Mouse (Mus musculus) heart, embryonic 12.5 days (tissue): ENCODE measurements at regions not wholly inside any gene's neighbourhood (a gene's known extent, or its start where the extent isn't known, plus 50 kb on each side); places are given as distances from the start of the nearest gene placed in this dataset.

Experiments
- ATAC-seq: fragments of 200-750 bp; cut with Nextera tagmentation; 2 replicates; pipeline ENCODE4 v1.8.0; 2017; ENCODE audit warnings: moderate TSS enrichment, moderate library complexity; ENCODE audit not compliant: insufficient number of reproducible peaks, low FRiP score
- H3K27ac ChIP-seq: fragments of 300-500 bp; sonication (generic); 2 replicates; pipeline ENCODE4 v1.5.1; 2016; ENCODE audit warnings: mild to moderate bottlenecking, moderate library complexity; ENCODE audit not compliant: poor library complexity, severe bottlenecking
- H3K27me3 ChIP-seq: fragments of 300-500 bp; sonication (generic); replicated peaks from 2 replicates; pipeline ENCODE4 v1.6.1; 2016; ENCODE audit warnings: mild to moderate bottlenecking, moderate library complexity
- H3K36me3 ChIP-seq: fragments of 300-500 bp; sonication (generic); 2 replicates; pipeline ENCODE4 v1.6.1; 2016; ENCODE audit warnings: mild to moderate bottlenecking, moderate library complexity
- H3K4me1 ChIP-seq: fragments of 300-500 bp; sonication (generic); replicated peaks from 2 replicates; pipeline ENCODE4 v1.6.1; 2016; ENCODE audit warnings: mild to moderate bottlenecking
- H3K4me2 ChIP-seq: fragments of 300-500 bp; sonication (generic); 2 replicates; pipeline ENCODE4 v1.6.1; 2016; ENCODE audit warnings: mild to moderate bottlenecking, moderate library complexity
- H3K4me3 ChIP-seq: fragments of 300-500 bp; sonication (generic); 2 replicates; pipeline ENCODE4 v1.5.1; 2016; ENCODE audit warnings: mild to moderate bottlenecking
- H3K9ac ChIP-seq: fragments of 300-500 bp; sonication (generic); 2 replicates; pipeline ENCODE4 v1.6.1; 2016; ENCODE audit warnings: mild to moderate bottlenecking, moderate library complexity
- H3K9me3 ChIP-seq: fragments of 300-500 bp; sonication (generic); replicated peaks from 2 replicates; pipeline ENCODE4 v1.6.1; 2016; ENCODE audit warnings: mild to moderate bottlenecking, moderate library complexity
- WGBS: fragments of 180-500 bp; shearing (Covaris S2); methylation state at CpG from one replicate; pipeline ENCODE4 v1.1.7; 2016; 5-methylcytosine and 5-hydroxymethylcytosine counted together

GRCm38 (mm10) chr7:117018349-117018748 lies 362.4 kb upstream of the Xylt1 start:
- H3K9me3 ChIP-seq, result no peaks in the 10 kb centered on the region
- H3K4me1 ChIP-seq, result no peaks in the 10 kb centered on the region
- 74% methylated on average over 1 of the region's 1 CpGs for WGBS
- H3K4me2 ChIP-seq, result no peak overlapping the region
- no peaks in the 10 kb centered on the region for H3K27me3 ChIP-seq
- no peak for ATAC-seq
- H3K27ac ChIP-seq, result no peak overlapping the region
- no peak overlapping the region for H3K9ac ChIP-seq
- H3K36me3 ChIP-seq, result no peaks in the 10 kb centered on the region
- no peak overlapping the region for H3K4me3 ChIP-seq

DNA sequence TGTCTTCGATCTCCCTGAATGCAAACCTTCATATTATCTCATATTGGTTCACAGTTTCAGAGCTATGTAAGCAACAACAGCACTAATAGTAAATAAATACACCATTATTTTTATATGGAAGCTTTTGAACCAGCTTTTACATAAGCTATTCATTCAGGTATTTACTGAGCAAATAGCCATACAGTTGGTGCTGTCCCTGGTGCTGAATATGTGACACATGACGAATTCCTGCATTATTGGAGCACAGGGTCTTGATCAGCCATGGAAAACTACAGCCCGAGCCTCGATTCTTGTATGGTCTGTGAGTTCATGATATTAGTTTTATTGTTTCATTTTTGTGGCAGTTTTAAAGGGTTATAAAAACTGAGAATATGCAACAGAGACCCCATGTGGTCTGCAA lies 359.1 kb upstream of the Xylt1 start:
- no peaks in the 10 kb centered on the region for H3K4me1 ChIP-seq
- no peak overlapping the region for H3K4me3 ChIP-seq
- no peak for ATAC-seq
- no peaks in the 10 kb centered on the region for H3K27me3 ChIP-seq
- no peaks in the 10 kb centered on the region for H3K36me3 ChIP-seq
- H3K27ac ChIP-seq, result no peak overlapping the region
- H3K9me3 ChIP-seq, result no peaks in the 10 kb centered on the region
- 58% methylated on average over 4 of the region's 4 CpGs for WGBS
- H3K9ac ChIP-seq, result no peak overlapping the region
- no peak overlapping the region for H3K4me2 ChIP-seq

GRCm38 (mm10) chr7:117044926-117045325 lies 335.9 kb upstream of the Xylt1 start:
- Histone ChIP-seq H3K27me3 (no peaks in the 10 kb centered on the region), H3K4me1 (no peaks in the 10 kb centered on the region), H3K4me2 (no peak overlapping the region), H3K36me3 (no peaks in the 10 kb centered on the region), H3K27ac (no peak overlapping the region), H3K9ac (no peak overlapping the region), H3K9me3 (no peaks in the 10 kb centered on the region), H3K4me3 (no peak overlapping the region)
- ATAC-seq, result no peak
- WGBS, result 65% methylated on average over 9 of the region's 9 CpGs

DNA sequence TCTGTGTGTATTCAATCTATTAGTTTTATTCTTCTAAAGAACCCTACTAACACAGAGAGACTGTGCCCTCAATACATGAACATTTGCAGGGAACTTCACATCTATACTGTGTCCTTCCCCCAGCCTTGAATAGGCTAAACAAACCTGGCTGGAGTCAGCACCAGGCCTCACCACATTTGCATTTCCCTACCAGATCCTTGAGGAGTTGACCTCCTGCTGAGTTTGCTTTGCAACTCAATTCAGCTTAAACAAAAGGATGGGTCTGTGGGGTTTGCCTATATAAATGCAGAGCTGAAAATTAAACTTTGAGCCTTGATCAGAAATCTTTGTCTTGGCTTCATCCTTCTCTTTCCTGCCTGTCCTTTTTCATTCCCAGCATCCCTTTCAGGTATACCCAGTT lies 331.5 kb upstream of the Xylt1 start:
- H3K9ac ChIP-seq, result no peak overlapping the region
- no peak overlapping the region for H3K4me2 ChIP-seq
- no peak overlapping the region for H3K27ac ChIP-seq
- H3K36me3 ChIP-seq, result no peaks in the 10 kb centered on the region
- no peaks in the 10 kb centered on the region for H3K4me1 ChIP-seq
- H3K9me3 ChIP-seq, result no peaks in the 10 kb centered on the region
- ATAC-seq, result no peak
- no peaks in the 10 kb centered on the region for H3K27me3 ChIP-seq
- no peak overlapping the region for H3K4me3 ChIP-seq

DNA sequence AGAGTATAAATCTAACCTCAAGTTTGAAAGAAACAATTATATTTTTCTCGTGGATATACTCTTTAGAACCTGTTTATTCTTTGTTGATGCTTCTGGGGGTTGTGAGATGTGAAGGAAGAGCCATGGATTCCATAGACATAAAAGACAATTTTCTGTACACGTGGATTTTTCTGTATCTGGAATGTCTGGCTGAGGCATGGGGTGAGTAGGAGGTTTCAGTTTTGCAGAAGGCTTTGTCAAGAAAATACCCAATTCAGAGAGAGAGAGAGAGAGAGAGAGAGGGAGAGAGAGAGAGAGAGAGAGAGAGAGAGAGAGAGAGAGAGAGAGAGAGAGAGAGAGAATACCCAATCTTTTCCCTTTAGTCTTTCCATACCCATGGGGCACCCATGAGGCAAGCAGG lies 315.0 kb upstream of the Xylt1 start:
- no peak overlapping the region for H3K4me2 ChIP-seq
- H3K4me3 ChIP-seq, result no peak overlapping the region
- no peaks in the 10 kb centered on the region for H3K27me3 ChIP-seq
- H3K9me3 ChIP-seq, result no peaks in the 10 kb centered on the region
- H3K4me1 ChIP-seq, result no peaks in the 10 kb centered on the region
- H3K36me3 ChIP-seq, result no peaks in the 10 kb centered on the region
- no peak overlapping the region for H3K9ac ChIP-seq
- no peak for ATAC-seq
- WGBS, result 46% methylated on average over 2 of the region's 2 CpGs
- no peak overlapping the region for H3K27ac ChIP-seq

DNA sequence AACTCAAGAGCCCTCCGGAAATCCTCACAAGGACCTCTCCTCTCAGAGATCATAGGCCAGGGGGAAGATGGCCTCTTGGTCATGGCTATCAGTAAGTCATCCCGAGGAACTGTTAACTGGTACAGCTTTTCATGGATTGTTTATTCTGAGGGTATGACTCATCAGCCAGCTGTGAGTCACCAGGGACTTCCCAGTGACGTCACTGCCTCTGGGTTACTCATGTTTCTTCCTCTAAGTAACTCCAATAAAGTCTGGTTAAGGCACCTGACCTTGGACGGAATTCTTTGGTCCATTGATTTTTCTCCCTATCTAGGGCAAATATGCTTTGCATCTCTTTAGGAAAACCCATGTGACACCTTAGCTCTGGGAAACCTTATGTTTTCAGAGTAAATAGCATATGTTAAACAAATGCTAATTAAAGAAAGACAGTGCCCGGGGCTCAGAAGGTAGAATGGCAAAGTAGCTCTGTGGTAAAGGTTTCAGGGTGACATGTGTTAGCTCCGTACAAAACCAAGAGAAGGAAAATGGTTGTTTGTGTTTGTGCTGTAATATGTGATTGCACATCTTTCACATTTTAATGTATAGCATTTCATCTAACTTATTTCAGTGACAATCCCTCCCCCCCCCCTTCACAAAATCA lies 289.7 kb upstream of the Xylt1 start:
- Histone ChIP-seq H3K4me1 (peaks cover 9% of the 10 kb centered on the region; the same call in 1 of the 2 replicates), H3K4me3 (no peak overlapping the region), H3K27ac (no peak overlapping the region), H3K27me3 (no peaks in the 10 kb centered on the region), H3K9ac (no peak overlapping the region), H3K9me3 (no peaks in the 10 kb centered on the region), H3K36me3 (no peaks in the 10 kb centered on the region), H3K4me2 (no peak overlapping the region)
- WGBS, result 42% methylated on average over 6 of the region's 6 CpGs
- no peak for ATAC-seq

GRCm38 (mm10) chr7:117092860-117093259 lies 287.9 kb upstream of the Xylt1 start:
- no peak overlapping the region for H3K9ac ChIP-seq
- no peak overlapping the region for H3K4me2 ChIP-seq
- no peak overlapping the region for H3K27ac ChIP-seq
- H3K36me3 ChIP-seq, result no peaks in the 10 kb centered on the region
- ATAC-seq, result no peak
- 72% methylated on average over 4 of the region's 4 CpGs for WGBS
- peaks cover 9% of the 10 kb centered on the region; the same call in 1 of the 2 replicates for H3K4me1 ChIP-seq
- H3K4me3 ChIP-seq, result no peak overlapping the region
- no peaks in the 10 kb centered on the region for H3K9me3 ChIP-seq
- H3K27me3 ChIP-seq, result no peaks in the 10 kb centered on the region

GRCm38 (mm10) chr7:117097618-117098017 lies 283.2 kb upstream of the Xylt1 start:
- Histone ChIP-seq H3K9me3 (no peaks in the 10 kb centered on the region), H3K4me2 (no peak overlapping the region), H3K4me3 (no peak overlapping the region), H3K4me1 (no peaks in the 10 kb centered on the region), H3K9ac (no peak overlapping the region), H3K27ac (no peak overlapping the region), H3K27me3 (no peaks in the 10 kb centered on the region), H3K36me3 (no peaks in the 10 kb centered on the region)
- ATAC-seq, result no peak
- WGBS, result 73% methylated on average over 3 of the region's 3 CpGs

- no peaks in the 10 kb centered on the region for H3K36me3 ChIP-seq
- no peak overlapping the region for H3K9ac ChIP-seq
- 72% methylated on average over 6 of the region's 6 CpGs for WGBS
- H3K4me3 ChIP-seq, result no peak overlapping the region
- H3K4me2 ChIP-seq, result no peak overlapping the region
- H3K27me3 ChIP-seq, result no peaks in the 10 kb centered on the region
- H3K4me1 ChIP-seq, result no peaks in the 10 kb centered on the region
- no peak for ATAC-seq
- no peak overlapping the region for H3K27ac ChIP-seq
- no peaks in the 10 kb centered on the region for H3K9me3 ChIP-seq
These were observed 281.7 kb upstream of the Xylt1 start for GRCm38 (mm10) chr7:117099041-117099440.

GRCm38 (mm10) chr7:117103035-117103434 lies 277.7 kb upstream of the Xylt1 start:
- Histone ChIP-seq H3K4me1 (no peaks in the 10 kb centered on the region), H3K36me3 (no peaks in the 10 kb centered on the region), H3K27ac (no peak overlapping the region), H3K4me2 (no peak overlapping the region), H3K9ac (no peak overlapping the region), H3K9me3 (no peaks in the 10 kb centered on the region), H3K27me3 (no peaks in the 10 kb centered on the region), H3K4me3 (no peak overlapping the region)
- 34% methylated on average over 5 of the region's 5 CpGs for WGBS
- ATAC-seq, result no peak

- H3K4me3 ChIP-seq, result no peak overlapping the region
- H3K27me3 ChIP-seq, result no peaks in the 10 kb centered on the region
- no peak for ATAC-seq
These were observed 274.0 kb upstream of the Xylt1 start for GRCm38 (mm10) chr7:117106691-117107191.

DNA sequence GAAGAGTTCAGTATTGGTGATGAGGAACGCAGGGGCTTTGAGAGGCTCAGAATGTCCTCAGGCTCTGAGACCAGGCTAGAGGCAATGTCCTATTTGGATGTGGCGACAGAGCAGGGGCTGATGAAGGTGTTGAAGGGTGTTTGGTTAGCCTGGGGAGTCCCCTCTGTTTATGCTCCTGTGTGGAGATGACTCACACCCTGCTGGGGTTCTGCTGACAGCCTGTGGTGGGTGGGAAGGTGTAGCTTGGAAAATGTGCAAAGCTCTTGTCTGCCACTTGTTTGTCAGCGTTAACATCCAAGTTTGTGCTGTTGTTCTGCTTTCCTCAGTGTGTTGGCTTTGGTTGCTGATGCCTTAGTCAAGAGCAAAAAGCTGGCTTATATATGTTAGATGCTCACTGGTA lies 272.4 kb upstream of the Xylt1 start:
- no peak overlapping the region for H3K4me2 ChIP-seq
- no peak overlapping the region for H3K27ac ChIP-seq

More at GRCm38 (mm10) chr7:117106691-117107191, 274.0 kb upstream of the Xylt1 start:
- no peaks in the 10 kb centered on the region for H3K36me3 ChIP-seq
- no peaks in the 10 kb centered on the region for H3K4me1 ChIP-seq
- H3K27ac ChIP-seq, result no peak overlapping the region
- H3K9ac ChIP-seq, result no peak overlapping the region
- H3K9me3 ChIP-seq, result no peaks in the 10 kb centered on the region
- no peak overlapping the region for H3K4me2 ChIP-seq
- WGBS, result 77% methylated on average over 7 of the region's 7 CpGs

More for the DNA sequence above, 272.4 kb upstream of the Xylt1 start:
- Histone ChIP-seq H3K4me3 (no peak overlapping the region), H3K9ac (no peak overlapping the region), H3K27me3 (no peaks in the 10 kb centered on the region), H3K9me3 (no peaks in the 10 kb centered on the region), H3K36me3 (no peaks in the 10 kb centered on the region), H3K4me1 (no peaks in the 10 kb centered on the region)
- WGBS, result 62% methylated on average over 3 of the region's 3 CpGs
- ATAC-seq, result no peak
